Mouse (Mus musculus): ENCODE results near the gene Anks1b.

DNA sequence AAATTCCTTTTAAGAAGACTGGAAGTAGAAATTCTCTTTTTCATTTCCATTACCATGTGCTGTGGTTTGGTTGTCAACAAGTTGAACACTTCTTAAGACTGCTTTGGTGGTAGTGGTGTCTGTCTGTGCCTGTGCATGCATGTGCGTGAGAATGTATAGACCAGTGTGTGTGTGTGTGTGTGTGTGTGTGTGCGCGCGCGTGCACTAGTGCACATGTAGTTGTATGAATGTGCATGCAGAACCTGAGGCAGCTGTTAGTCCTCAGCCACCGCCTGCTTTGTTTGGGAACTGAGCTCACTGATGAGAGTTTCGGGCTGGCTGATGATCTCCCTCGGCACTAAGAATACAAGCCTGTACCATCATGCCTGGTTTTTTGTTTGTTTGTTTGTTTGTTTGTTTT, 170.9 kb downstream of the Anks1b start:
- TF ChIP-seq POLR2A (IDR thresholded peaks at IDR 0.05; ENCODE audit: low read depth, low read length) (no peak), CTCF (conservative IDR thresholded peaks at IDR 0.05; ENCODE audit: insufficient read depth, insufficient read length, low read depth, low read length) (no peak)

Data from kidney, adult 2 months (tissue).